Mouse (Mus musculus) midbrain, embryonic 11.5 days (tissue): Measurements from ENCODE around the gene Sptbn4. TPM values are rescaled to one million over a fixed set of nuclear protein-coding genes. Genes with fewer than 3 reads are reported as not detected.

ENCODE experiments used
- ATAC-seq: fragments of 200-750 bp; cut with Nextera tagmentation; 2 replicates; pipeline ENCODE4 v1.8.0; 2017; ENCODE audit warnings: moderate TSS enrichment, moderate library complexity; ENCODE audit not compliant: low FRiP score
- DNase-seq: peaks from one replicate; pipeline ENCODE4 v3.0.0; 2015; ENCODE audit warnings: low spot score; ENCODE audit errors: missing footprints
- H3K27ac ChIP-seq: fragments of 300-500 bp; sonication (generic); 2 replicates; pipeline ENCODE4 v1.5.1; 2014; ENCODE audit warnings: low read depth, low read length
- H3K27me3 ChIP-seq: fragments of 300-500 bp; sonication (generic); 2 replicates; pipeline ENCODE4 v1.6.1; 2014; ENCODE audit warnings: mild to moderate bottlenecking, low read length, moderate library complexity, mixed read lengths; ENCODE audit not compliant: control insufficient read depth, insufficient read depth
- H3K36me3 ChIP-seq: fragments of 300-500 bp; sonication (generic); 2 replicates; pipeline ENCODE4 v1.6.1; 2014; ENCODE audit warnings: mild to moderate bottlenecking, low read length, moderate library complexity, mixed read lengths; ENCODE audit not compliant: control insufficient read depth, insufficient read depth
- H3K4me1 ChIP-seq: fragments of 300-500 bp; sonication (generic); 2 replicates; pipeline ENCODE4 v1.6.1; 2014; ENCODE audit warnings: low read length; ENCODE audit not compliant: control insufficient read depth, insufficient read depth
- H3K4me2 ChIP-seq: fragments of 300-500 bp; sonication (generic); 2 replicates; pipeline ENCODE4 v1.6.1; 2014; ENCODE audit warnings: mild to moderate bottlenecking, moderate library complexity
- H3K4me3 ChIP-seq: fragments of 300-500 bp; sonication (generic); 2 replicates; pipeline ENCODE4 v1.5.1; 2014; ENCODE audit warnings: low read depth, low read length
- H3K9ac ChIP-seq: fragments of 300-500 bp; sonication (generic); 2 replicates; pipeline ENCODE4 v1.6.1; 2014; ENCODE audit warnings: low read length
- H3K9me3 ChIP-seq: fragments of 300-500 bp; sonication (generic); 2 replicates; pipeline ENCODE4 v1.6.1; 2016; ENCODE audit warnings: low read length; ENCODE audit not compliant: control insufficient read depth
- WGBS: fragments of 180-500 bp; shearing (Covaris S2); extraction: QIAGEN DNeasy Blood & Tissue Kit; methylation state at CpG from one replicate; pipeline ENCODE4 v1.1.7; 2014; 5-methylcytosine and 5-hydroxymethylcytosine counted together
- polyA plus RNA-seq: library from polyadenylated mRNA; unstranded; fragments of >200 nt; fragmentation: Nextera tagmentation; extraction: Ambion mirVana; gene quantifications from 2 replicates; pipeline ENCODE4 v1.2.1, GENCODE M21; 2014

The Sptbn4 gene
- polyA plus RNA-seq, 1 experiment from 2014 or later: 0.31 TPM

- no peak overlapping the region for H3K27ac ChIP-seq
- DNase-seq (no peak), ATAC-seq (no peak)
- peaks cover 10% of the 10 kb centered on the region for H3K4me1 ChIP-seq
- WGBS: under 1% methylated on average over 13 of the region's 13 CpGs
- no peaks in the 10 kb centered on the region for H3K36me3 ChIP-seq
- H3K27me3 ChIP-seq: no peaks in the 10 kb centered on the region; the same call in 1 of the 2 replicates
- H3K9me3 ChIP-seq: no peaks in the 10 kb centered on the region
- peak overlapping the region; percentile 68 for H3K4me2 ChIP-seq
- H3K4me3 ChIP-seq: peak overlapping the region; percentile 75
- peak overlapping the region; percentile 79 for H3K9ac ChIP-seq
These were observed 40.3 kb upstream of the Sptbn4 start for GRCm38 (mm10) chr7:27487740-27488268.

GRCm38 (mm10) chr7:27486770-27487697 lies 39.5 kb upstream of the Sptbn4 start, which contains the start of gene Sertad1:
Sertad1 (plus strand) TSS chr7:27486910.
- H3K4me3 ChIP-seq: peak within 1 kb of the TSS; percentile 75
- H3K4me2 ChIP-seq: peak within 1 kb of the TSS; percentile 68
- H3K9ac ChIP-seq: peak within 1 kb of the TSS; percentile 79
- H3K27me3 ChIP-seq: no peaks in the 10 kb centered on the region; the same call in 1 of the 2 replicates
- H3K27ac ChIP-seq: peak within 1 kb of the TSS; percentile 84
- H3K36me3 ChIP-seq: no peaks in the 10 kb centered on the region
- peak; percentile 100 for DNase-seq
- ATAC-seq: peak; percentile 96
- under 1% methylated on average over 76 of the region's 80 CpGs for WGBS
- no peaks in the 10 kb centered on the region for H3K9me3 ChIP-seq
- peaks cover 10% of the 10 kb centered on the region for H3K4me1 ChIP-seq

- WGBS: 5% methylated on average over 13 of the region's 13 CpGs
- Histone ChIP-seq H3K4me1 (peaks cover 12% of the 10 kb centered on the region), H3K4me3 (peak overlapping the region; percentile 75), H3K9ac (peak overlapping the region; percentile 44), H3K9me3 (no peaks in the 10 kb centered on the region), H3K4me2 (peak overlapping the region; percentile 68), H3K27me3 (no peaks in the 10 kb centered on the region; the same call in 1 of the 2 replicates), H3K27ac (no peak overlapping the region; the same call in 1 of the 2 replicates), H3K36me3 (no peaks in the 10 kb centered on the region)
- no peak for DNase-seq
- ATAC-seq: peak; percentile 16; the same call in 1 of the 2 replicates
These were observed 38.8 kb upstream of the Sptbn4 start for GRCm38 (mm10) chr7:27486102-27486769.

GRCm38 (mm10) chr7:27483860-27484259 lies 36.4 kb upstream of the Sptbn4 start:
- Histone ChIP-seq H3K9me3 (no peaks in the 10 kb centered on the region), H3K4me3 (no peak overlapping the region), H3K4me1 (peaks cover 7% of the 10 kb centered on the region), H3K4me2 (no peak overlapping the region), H3K9ac (no peak overlapping the region), H3K27ac (no peak overlapping the region), H3K27me3 (no peaks in the 10 kb centered on the region; the same call in 1 of the 2 replicates), H3K36me3 (no peaks in the 10 kb centered on the region)
- DNase-seq: no peak
- no peak for ATAC-seq
- WGBS: 92% methylated on average over 4 of the region's 4 CpGs

GRCm38 (mm10) chr7:27481627-27481969 lies 34.1 kb upstream of the Sptbn4 start:
- Histone ChIP-seq H3K27ac (no peak overlapping the region), H3K9me3 (no peaks in the 10 kb centered on the region), H3K9ac (peak overlapping the region; percentile 51), H3K36me3 (peaks cover under 1% of the 10 kb centered on the region; the same call in 1 of the 2 replicates), H3K4me2 (peak overlapping the region; percentile 46), H3K27me3 (no peaks in the 10 kb centered on the region; the same call in 1 of the 2 replicates), H3K4me1 (0 out of 2 replicates have a peak, but pooled peaks cover 2% of the 10 kb centered on the region), H3K4me3 (peak overlapping the region; percentile 5; the same call in 1 of the 2 replicates)
- DNase-seq (peak; percentile 89), ATAC-seq (peak; percentile 84)
- 2% methylated on average over 8 of the region's 12 CpGs for WGBS

- H3K36me3 ChIP-seq: peaks cover 5% of the 10 kb centered on the region; the same call in 1 of the 2 replicates
- DNase-seq (no peak), ATAC-seq (no peak; the same call in 1 of the 2 replicates)
- H3K4me3 ChIP-seq: 0 out of 2 replicates have a peak overlapping the region, but pooled peaks have one; percentile 5
- H3K4me2 ChIP-seq: peak overlapping the region; percentile 46
- 14% methylated on average over 11 of the region's 11 CpGs for WGBS
- 0 out of 2 replicates have a peak, but pooled peaks cover 2% of the 10 kb centered on the region for H3K4me1 ChIP-seq
- peak overlapping the region; percentile 51; the same call in 1 of the 2 replicates for H3K9ac ChIP-seq
- no peaks in the 10 kb centered on the region; the same call in 1 of the 2 replicates for H3K27me3 ChIP-seq
- H3K27ac ChIP-seq: no peak overlapping the region
- H3K9me3 ChIP-seq: no peaks in the 10 kb centered on the region
These were observed 33.6 kb upstream of the Sptbn4 start for GRCm38 (mm10) chr7:27480927-27481626.

GRCm38 (mm10) chr7:27480506-27480905 lies 33.0 kb upstream of the Sptbn4 start:
- H3K36me3 ChIP-seq: peaks cover 5% of the 10 kb centered on the region; the same call in 1 of the 2 replicates
- WGBS: 64% methylated on average over 3 of the region's 3 CpGs
- H3K4me2 ChIP-seq: no peak overlapping the region
- H3K27ac ChIP-seq: no peak overlapping the region
- DNase-seq (no peak), ATAC-seq (no peak)
- no peak overlapping the region for H3K4me3 ChIP-seq
- no peak overlapping the region for H3K9ac ChIP-seq
- no peaks in the 10 kb centered on the region for H3K9me3 ChIP-seq
- no peaks in the 10 kb centered on the region; the same call in 1 of the 2 replicates for H3K27me3 ChIP-seq
- 0 out of 2 replicates have a peak, but pooled peaks cover 2% of the 10 kb centered on the region for H3K4me1 ChIP-seq

- H3K4me2 ChIP-seq: no peak overlapping the region
- WGBS: 80% methylated on average over 1 of the region's 1 CpGs
- ATAC-seq (no peak), DNase-seq (peak; percentile 56)
- no peaks in the 10 kb centered on the region for H3K9me3 ChIP-seq
- no peaks in the 10 kb centered on the region for H3K27me3 ChIP-seq
- no peak overlapping the region for H3K9ac ChIP-seq
- no peak overlapping the region for H3K4me3 ChIP-seq
- peaks cover 6% of the 10 kb centered on the region; the same call in 1 of the 2 replicates for H3K4me1 ChIP-seq
- no peak overlapping the region for H3K27ac ChIP-seq
- H3K36me3 ChIP-seq: peaks cover 5% of the 10 kb centered on the region; the same call in 1 of the 2 replicates
These were observed 32.3 kb upstream of the Sptbn4 start for GRCm38 (mm10) chr7:27479750-27480149.
